Mouse (Mus musculus): ENCODE measurements around the gene Cisd1.

The Cisd1 gene

DNA sequence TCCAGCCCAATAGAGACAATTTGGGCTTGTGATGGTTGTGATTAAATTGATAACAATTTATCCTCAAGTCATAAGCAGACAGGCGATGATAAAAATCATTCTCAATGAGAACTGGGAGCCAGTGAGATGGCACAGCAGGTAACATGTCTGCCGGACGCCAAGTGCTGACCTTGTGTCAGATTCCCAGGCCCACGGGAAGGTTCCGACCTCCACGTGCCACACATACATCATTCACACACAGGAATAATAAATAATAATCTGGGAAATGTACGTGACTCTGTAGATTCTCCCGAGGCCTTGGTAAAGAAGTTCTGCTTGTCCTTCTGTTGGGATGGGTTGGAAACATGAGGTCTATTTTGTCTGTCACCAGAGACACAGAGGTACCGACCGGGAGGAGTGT lies 17.4 kb downstream of the Cisd1 start:
- DNase-seq (ENCODE audit: low spot score in 2 of 2) = no peak

DNA sequence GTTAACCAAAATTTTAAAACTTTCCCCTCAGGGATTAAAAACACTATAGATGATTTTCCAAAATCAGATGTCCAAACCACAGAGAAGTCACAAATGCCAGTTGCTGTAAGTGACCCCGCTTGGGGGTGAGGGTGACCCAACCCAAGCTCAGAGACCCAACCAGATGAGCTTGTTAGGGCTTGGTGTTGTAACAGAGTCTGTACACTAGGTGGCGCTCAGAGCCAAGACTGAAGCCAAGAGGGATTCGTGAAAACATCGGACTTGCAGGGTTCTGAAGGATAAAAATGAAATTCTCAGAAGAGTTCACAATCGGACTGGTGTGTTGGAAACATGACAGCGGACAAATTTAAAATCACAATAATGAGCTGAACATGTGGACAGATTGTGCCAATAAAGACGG lies 18.0 kb downstream of the Cisd1 start:
- peak; percentile 38 to 75 for DNase-seq (ENCODE audit: low spot score in 2 of 2)

DNA sequence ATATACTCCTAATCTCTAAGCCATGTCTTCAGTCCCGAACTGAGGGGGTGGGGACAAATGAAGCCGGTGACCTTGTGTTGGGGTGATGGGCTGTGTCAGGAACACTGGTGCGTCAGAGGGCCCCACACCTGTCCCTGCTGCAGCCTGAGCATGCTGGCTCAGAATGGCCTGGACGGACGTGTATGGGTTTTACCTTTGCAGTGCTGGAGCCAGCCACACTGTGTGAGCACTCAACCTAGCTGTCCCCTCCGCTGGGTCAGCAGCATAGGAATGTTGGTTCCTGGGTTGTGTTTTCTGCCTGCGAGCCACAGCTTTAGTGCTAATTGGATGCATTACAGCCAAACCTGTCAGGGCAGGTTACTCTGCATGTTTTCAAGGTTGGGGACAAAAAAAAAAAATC lies 18.6 kb downstream of the Cisd1 start:
- no peak for DNase-seq (ENCODE audit: low spot score in 2 of 2)

DNA sequence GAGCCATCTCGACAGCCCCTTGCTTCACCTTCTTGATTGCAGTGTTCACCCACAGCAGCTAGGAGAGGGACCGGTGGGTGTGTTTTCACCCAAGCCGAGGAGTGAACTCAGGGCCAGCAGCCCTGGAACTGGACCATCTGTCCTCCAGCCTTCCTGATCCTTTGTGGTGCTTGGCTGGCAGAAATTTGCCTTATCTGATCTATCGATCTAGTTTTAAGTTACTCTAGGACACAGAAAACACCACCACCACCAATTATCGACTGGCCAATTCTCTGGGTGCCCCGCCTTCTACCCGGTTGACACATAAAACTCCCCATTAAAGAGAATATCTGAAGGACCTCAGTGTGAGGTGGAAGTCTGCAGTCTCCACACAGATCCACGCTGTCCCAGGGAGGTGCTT lies 21.1 kb downstream of the Cisd1 start:
- no peak for DNase-seq (ENCODE audit: low spot score in 2 of 2)

DNA sequence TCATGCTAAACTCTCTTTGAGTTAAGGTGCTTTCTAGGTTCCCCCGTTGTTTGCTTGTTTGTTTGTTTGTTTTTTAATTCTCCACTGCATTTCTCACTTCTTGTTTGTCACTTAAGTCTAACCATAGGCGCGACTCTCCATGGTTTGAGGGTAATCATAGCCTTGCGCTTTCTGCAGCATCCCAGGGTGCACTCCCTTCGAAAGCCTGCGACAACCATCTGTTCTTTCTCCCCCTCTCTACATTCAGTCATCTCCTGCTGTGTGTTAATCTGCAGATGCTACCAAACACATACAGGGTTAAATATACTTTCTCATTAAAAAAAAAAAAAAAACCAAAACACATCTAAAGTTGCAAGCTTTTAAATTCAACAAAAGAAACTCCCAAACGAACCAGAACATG lies 28.3 kb downstream of the Cisd1 start:
- no peak for DNase-seq (ENCODE audit: low spot score in 2 of 2)

DNA sequence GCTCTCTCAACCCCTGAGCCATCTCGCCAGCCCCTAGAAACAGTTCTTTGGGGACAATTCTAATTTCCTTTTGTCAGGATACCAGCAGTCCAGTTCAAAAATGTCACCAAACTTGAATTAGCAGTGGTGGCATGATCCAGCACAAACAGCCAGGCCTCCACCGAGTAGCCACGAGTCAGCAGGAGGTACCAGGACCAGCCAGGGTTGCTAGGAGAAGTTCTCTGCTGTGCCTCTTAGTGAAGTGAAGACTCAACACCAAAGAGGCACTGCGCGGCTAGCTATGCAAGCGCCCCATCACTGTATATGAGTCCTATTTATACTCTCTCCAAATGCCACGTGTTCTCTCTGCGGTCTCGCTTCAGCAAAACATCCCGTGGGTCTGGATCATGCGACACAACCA lies 28.7 kb downstream of the Cisd1 start:
- DNase-seq (ENCODE audit: low spot score in 2 of 2) = no peak

DNA sequence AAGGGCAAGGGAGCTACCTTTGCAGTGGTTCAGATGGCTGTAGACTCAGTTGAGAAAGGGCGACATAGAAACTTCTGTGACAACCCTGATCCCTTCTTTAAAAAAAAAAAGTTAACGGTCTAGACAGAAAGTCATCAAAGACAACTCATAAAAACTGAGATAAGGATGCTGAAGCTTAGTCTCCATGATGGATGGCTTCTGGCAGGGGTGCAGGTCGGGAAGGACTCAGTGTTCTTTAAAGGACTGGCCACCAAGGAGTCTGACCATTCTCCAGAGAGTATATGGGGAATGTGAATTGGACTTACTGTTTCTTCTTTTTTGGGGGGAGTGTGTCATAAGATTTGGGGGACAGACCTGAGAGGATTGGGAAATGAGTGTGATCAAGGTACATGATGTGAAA lies 30.2 kb downstream of the Cisd1 start:
- no peak for DNase-seq (ENCODE audit: low spot score in 2 of 2)

DNA sequence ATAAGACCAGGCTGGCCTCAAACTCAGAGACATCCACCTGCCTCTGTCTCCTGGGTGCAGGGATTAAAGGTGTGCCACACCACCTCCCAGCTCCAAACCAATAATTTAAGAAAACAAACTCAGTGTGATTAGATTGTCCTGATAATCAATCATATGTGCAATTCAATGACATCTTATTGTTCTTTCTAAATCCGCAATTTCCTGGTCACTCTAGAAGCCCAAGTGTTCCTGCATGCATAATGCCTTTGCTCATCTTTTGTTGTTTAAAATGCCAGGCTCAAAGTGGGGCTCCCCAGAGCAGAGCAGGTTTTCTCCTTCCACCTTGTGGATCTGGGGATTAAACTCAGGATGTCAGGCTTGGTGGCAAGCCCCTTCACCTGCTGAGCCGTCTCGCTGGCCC lies 34.5 kb downstream of the Cisd1 start:
- no peak for DNase-seq (ENCODE audit: low spot score in 2 of 2)

DNA sequence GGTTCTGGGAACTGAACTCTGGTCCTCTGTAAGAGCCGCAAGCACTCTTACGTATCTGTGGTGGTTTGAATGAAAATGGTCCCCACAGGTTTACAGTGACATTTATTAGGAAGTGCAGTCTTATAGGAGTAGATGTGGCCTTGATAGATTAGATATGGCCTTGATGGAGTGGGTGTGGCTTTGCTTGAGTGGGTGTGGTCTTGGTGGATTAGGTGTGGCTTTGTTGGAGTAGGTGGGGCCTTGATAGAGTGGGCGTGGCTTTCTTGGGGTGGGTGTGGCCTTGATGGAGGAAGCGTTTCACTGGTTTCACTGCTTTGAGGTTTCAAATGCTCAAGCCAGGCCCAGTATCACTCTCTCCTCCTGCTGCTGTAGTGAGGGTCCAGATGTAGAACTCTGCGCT lies 36.6 kb downstream of the Cisd1 start:
- DNase-seq (ENCODE audit: low spot score in 2 of 2) = no peak

DNA sequence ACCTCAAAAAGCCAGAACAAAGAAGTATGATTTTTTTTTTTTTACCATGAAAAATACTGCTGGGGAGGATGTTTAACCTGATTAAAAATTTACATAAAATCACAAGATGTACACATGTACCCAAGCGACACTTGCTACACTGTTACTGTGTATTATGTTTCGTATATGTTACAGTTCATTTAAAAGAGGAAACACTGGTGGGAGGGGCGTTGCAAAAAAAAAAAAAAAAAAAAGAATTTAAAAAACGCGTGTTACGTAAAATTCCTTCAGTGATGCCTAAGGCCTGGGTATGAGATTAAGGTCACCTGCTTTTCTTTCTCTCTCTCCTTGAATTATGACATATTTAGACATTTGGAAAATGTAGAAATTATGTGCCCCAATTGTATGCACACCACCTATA lies 38.0 kb downstream of the Cisd1 start:
- DNase-seq (ENCODE audit: low spot score in 2 of 2) = no peak

DNA sequence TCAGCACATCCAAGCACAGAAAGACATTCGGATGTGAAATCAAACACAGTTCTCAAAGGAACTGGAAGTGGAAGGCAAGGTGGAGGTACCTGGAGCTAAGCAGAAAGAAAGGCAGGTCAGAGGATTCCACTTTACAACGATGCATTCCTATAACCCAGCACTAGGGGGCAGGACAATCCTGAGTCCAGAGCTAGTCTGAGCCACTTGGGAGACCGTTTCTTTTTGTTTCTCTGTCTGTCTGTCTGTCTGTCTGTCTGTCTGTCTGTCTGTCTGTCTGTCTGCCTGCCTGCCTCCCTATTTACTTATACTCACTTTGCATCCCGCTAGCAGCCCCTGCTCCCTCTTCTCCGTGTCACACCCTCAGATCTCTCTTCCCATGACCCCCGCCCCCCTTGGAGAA lies 38.6 kb downstream of the Cisd1 start:
- no peak for DNase-seq (ENCODE audit: low spot score in 2 of 2)

DNA sequence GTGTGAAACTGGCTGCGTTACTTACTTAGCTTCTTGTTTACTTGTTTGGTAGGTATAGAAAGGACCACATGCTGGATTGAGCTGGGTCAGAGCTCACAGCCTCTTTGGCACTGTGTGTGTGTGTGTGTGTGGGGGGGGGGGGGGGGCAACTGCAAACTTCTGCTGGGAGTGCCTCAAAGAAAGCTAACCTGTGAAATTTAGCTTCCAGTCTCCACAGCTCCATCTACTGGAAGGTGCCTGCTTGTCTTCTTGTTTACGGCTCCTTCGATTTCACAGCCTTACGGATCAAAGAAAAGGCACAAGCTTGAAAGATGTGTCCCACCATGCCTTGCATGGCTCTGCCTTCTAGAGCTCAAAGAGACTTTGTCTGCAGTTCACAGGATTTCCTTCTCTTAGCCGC lies 42.3 kb downstream of the Cisd1 start:
- no peak for DNase-seq (ENCODE audit: low spot score in 2 of 2)

DNA sequence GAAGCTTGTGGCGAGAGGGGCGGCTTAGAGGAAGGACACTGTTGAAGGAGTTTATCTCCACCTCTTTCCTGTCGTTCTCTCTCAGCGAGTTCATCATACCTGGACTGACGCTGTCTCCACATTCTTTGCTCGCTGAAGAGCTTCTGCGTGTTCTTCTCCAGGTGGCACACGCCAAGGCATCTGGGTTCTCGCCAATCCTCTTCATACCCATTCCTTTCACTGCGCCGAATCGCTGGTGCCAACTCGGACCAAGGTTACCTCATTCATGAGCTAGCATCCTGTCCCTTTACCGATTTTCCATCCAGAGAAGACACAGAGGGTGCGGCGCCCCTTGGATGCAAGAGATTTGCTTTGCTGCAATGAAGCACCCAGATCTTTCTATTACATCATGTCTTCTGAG lies 44.6 kb downstream of the Cisd1 start:
- no peak for DNase-seq (ENCODE audit: low spot score in 2 of 2)

DNA sequence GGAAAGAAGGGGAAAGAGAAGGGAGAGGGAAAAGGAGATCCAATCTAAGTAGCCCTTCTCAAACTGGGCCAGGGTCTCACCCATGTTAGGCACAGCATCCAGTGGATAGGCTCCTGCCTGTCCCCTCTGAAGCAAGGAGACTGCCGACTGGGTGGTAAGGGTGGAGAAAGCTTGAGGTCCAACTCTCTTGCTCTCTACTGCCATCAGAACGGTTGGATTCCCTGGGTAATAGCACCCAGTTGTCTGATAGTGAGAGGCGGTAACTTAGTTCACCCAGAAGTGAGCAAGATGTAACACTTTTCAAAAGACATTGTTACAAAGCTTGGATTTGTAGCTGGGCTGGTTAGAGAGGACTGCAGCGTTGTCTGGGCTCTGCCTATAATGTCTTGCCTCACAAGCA lies 51.5 kb downstream of the Cisd1 start:
- DNase-seq (ENCODE audit: low spot score in 2 of 2) = no peak

DNA sequence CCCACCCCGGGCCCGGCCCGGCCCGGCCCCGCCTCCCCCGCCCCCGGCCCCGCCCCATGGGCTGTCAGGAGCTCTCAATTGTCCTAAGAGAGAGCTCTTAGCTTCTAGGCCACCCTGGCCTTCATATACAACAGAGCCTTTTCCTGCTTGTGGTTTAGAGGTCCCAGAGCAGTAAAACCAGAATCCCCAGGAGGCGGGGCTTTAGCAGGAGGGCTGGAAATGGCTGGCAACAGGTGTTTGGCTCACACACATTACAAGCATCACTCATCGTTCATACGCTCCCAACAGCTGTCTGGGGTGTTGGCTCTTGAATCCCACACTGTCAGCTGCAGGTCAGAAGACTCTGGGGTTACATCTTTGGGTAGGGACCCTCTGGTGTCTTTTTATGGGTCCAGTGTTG lies 52.5 kb downstream of the Cisd1 start:
- no peak for DNase-seq (ENCODE audit: low spot score in 2 of 2)

DNA sequence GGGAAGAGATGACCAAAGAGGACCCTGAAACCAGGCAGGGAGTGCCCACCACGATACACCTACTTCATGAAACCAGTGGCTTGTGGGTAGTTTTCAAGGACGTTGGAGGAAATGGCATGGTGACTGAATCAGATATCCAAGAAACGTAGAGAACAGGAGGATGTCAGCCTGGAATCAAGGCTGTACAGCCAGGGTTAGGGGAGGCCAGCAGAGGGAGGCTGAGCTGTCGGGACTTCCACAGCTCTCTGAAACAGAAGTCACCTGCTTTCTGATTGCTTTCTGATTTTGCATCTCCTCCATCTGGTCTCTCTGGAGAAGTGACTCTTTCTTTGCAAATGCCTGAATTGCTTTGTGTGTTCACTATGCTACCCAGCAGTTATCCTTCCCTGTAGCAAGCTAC lies 53.0 kb downstream of the Cisd1 start:
- DNase-seq (ENCODE audit: low spot score in 2 of 2) = no peak

DNA sequence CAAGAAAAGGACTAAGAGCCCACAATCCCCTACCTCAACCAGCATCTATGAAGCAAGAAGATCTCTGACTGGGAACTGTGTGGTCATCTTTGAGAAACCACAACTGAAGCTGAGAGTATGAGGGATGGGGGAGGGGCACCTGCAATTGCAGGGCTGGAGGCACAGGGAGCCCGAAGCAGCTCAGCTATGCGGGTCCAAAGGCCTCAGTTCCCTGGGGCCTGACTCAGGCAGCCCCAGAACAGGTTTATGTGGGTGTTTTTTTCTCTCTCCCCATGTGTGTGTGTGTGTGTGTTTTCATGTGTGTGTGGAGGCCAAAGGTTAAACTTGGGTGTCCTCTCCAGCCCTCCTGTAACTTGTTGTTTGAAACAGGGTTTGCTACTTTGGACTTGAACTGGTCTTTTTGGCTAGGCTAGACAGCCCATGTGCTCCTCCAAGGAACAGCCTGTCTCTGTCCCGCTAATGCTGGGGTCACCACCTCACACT lies 53.5 kb downstream of the Cisd1 start:
- DNase-seq (ENCODE audit: low spot score in 2 of 2) = no peak

DNA sequence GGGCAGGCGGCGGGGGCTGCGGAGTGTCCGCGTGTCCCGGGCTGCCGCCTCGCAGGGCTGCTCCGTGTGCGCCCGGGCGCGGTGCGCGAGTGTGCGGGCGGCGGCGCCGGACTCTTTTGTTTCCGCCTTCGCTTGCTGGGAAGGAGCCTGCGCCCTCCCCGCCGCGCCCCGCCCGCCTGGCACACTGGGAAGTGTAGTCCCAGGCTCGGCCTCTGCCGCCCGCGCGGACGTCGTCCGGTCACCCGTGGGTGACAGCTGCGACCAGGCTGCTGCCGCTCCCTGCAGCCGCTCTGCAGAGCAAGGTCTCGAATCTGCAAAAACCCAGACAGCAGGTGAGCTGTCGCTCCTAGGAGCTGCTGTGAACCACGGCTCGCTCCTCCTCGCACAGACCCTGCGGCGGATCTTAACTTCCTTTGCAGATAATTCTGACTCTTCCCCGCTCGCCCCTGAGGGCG lies 59.6 kb downstream of the Cisd1 start, which contains the start of gene Ube2d1:
Ube2d1 (minus strand) TSS at position 137 of the 455 bp plus-strand sequence.
- DNase-seq (ENCODE audit: low spot score in 2 of 2) = peak; percentile 75 to 87

DNA sequence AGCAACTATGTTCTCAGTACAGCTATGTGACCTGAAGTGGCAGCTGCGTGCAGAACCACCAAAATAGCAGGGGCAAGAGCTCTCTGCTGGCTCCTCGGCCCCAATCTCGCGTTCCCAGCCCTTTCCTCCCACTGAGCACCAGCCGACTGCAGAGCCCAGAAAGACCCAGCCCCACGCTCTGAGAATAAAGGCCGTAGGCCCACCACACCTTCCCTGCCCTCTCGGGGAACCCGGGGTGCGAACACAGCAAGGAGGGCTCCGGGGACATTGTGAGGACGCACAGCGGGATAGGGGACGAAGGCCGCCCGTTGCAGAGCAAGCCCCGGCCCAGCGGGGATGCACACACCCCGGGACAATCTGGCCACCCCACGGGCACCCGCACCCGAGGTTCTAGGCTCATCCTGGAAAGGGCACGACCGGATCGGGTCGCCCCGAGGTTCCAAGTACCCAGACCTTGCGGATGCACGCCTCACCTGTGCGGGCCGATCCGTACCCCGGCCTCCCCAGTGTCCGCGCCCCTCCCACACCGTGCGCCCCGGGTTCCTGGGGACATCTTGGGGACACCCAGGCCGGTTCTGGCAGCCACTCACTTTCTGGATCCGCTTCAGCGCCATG lies 60.1 kb downstream of the Cisd1 start:
- peak in 1 of 2 experiments; percentile 42 for DNase-seq (ENCODE audit: low spot score in 2 of 2)

DNA sequence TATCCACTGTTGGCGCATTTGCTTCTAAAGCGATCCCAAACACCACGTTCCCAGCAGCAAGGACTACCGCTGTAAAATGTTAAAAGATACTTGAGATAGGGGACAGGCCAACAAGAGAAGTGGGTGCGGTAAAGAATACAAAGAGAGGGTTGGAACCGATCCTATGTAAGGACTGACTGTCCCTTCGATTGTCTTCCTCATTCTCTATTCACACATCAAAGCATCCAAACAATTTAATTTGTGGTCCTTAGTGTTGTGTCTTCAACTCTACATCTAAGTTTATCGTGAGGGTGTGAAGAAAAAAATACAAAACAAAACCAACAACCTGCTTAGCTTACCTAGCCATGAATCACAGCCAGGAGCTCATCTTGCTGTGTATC lies 60.6 kb downstream of the Cisd1 start:
- no peak for DNase-seq (ENCODE audit: low spot score in 2 of 2)

Measured in frontal cortex, postnatal 14 days (tissue).